Comparison of ENCODE assay signal across 8 mouse cellular contexts in genomic region chr16:37010370-37010769, GRCm38 (mm10). TPM values are rescaled to one million over a fixed set of nuclear protein-coding genes. Genes with fewer than 3 reads are reported as not detected.
A peak's percentile ranks its signal among the peaks of the same experiment; 100 is the strongest.
DNase-seq lines count a peak whose midpoint lies in the region; ATAC-seq and TF ChIP-seq lines count a peak whose summit lies in the region.

No protein-coding gene starts in this region.

- H3K4me3 ChIP-seq in lung, embryonic 14.5 days (ENCODE audit: low read depth, low read length): no peak overlapping the region

- 0 out of 2 replicates have a peak, but pooled peaks cover 4% of the 10 kb centered on the region for H3K4me1 ChIP-seq in lung, embryonic 14.5 days (ENCODE audit: insufficient read depth)

- 52% methylated on average over 4 of the region's 4 CpGs for WGBS in lung, embryonic 14.5 days

- ATAC-seq in granulocyte monocyte progenitor cell, adult 5-6 weeks (replicated peaks; ENCODE audit: poor library complexity, severe bottlenecking): peak; percentile 79
- ATAC-seq in lung, embryonic 14.5 days (ENCODE audit: insufficient read depth): peak; percentile 42

- no peak overlapping the region for H3K9ac ChIP-seq in lung, embryonic 14.5 days

- TF ChIP-seq CTCF in lung, embryonic 14.5 days (IDR thresholded peaks at IDR 0.05; ENCODE audit: low read depth): peak; percentile 60

- peak; percentile 33 for DNase-seq in adrenal gland, adult 2 months
- no peak for DNase-seq in adrenal gland, adult 8-10 months
- DNase-seq in CD4-positive, CD25-positive, alpha-beta regulatory T cell, adult 2 months (ENCODE audit: low read depth, low spot score): peak; percentile 74
- DNase-seq in cerebellum, adult 11 months: peak; percentile 29
- DNase-seq in kidney, adult 9 months: peak; percentile 80
- DNase-seq in lung, embryonic 14.5 days: peak; percentile 86
- DNase-seq in retina, adult 2 months (ENCODE audit: low read depth, low spot score): peak; percentile 60

- peak overlapping the region; percentile 72; the same call in 1 of the 2 replicates for H3K4me2 ChIP-seq in lung, embryonic 14.5 days

- H3K36me3 ChIP-seq in lung, embryonic 14.5 days (ENCODE audit: insufficient read depth): no peaks in the 10 kb centered on the region

- no peaks in the 10 kb centered on the region for H3K9me3 ChIP-seq in lung, embryonic 14.5 days (ENCODE audit: low read depth, low read length)

- no peaks in the 10 kb centered on the region for H3K27me3 ChIP-seq in lung, embryonic 14.5 days (ENCODE audit: insufficient read depth, low read length)

- H3K27ac ChIP-seq in lung, embryonic 14.5 days (ENCODE audit: low read depth): 0 out of 2 replicates have a peak overlapping the region, but pooled peaks have one; percentile 36

RNA-seq across cellular contexts. Expression of gene Polq, which starts 1.2 kb away (rescaled TPM):
- total RNA-seq in adrenal gland, adult 2 months (2021): under 1 TPM; 0.35 to 0.75 TPM
- polyA plus RNA-seq in adrenal gland, adult 2 months (2012; rRNA removed): 0.06 TPM in 1 of 2 replicates, not detected in the other
- total RNA-seq in adrenal gland, adult 8-10 months (2022): under 1 TPM; 0.26 to 0.66 (median 0.55) TPM
- total RNA-seq in granulocyte monocyte progenitor cell, adult 5-6 weeks (2014; fragmentation: Nextera tagmentation): 17.9 and 18.0 TPM in 2 replicates
- total RNA-seq in granulocyte monocyte progenitor cell, adult 5-6 weeks (2017): 25.2 and 29.3 TPM in 2 replicates
- polyA plus RNA-seq in lung, embryonic 14.5 days (2014; fragmentation: Nextera tagmentation; extraction: Ambion mirVana): 12.3 and 13.1 TPM in 2 replicates

RNA-seq across cellular contexts. Expression of gene Fbxo40, which starts 20.1 kb away (rescaled TPM):
- under 1 TPM; 0.28 to 0.29 TPM for total RNA-seq in adrenal gland, adult 2 months (2021)
- polyA plus RNA-seq in adrenal gland, adult 2 months (2012; rRNA removed): 0.04 and 0.12 TPM in 2 replicates
- under 1 TPM; 0.06 to 0.38 (median 0.31) TPM for total RNA-seq in adrenal gland, adult 8-10 months (2022)
- 0.19 and 0.28 TPM in 2 replicates for total RNA-seq in granulocyte monocyte progenitor cell, adult 5-6 weeks (2014; fragmentation: Nextera tagmentation)
- 0.31 and 0.47 TPM in 2 replicates for total RNA-seq in granulocyte monocyte progenitor cell, adult 5-6 weeks (2017)
- polyA plus RNA-seq in lung, embryonic 14.5 days (2014; fragmentation: Nextera tagmentation; extraction: Ambion mirVana): 0.20 TPM in 1 of 2 replicates, not detected in the other

Comparison
In these comparisons a context has a peak if more than half of its experiments do, and no peak if none do; other contexts are left out.
1. RNA of gene Polq, which starts 1.2 kb away (total RNA-seq): 17.9 to 29.3 TPM in granulocyte monocyte progenitor cell, adult 5-6 weeks; 0.35 to 0.75 TPM in adrenal gland, adult 2 months and 0.26 to 0.66 TPM in adrenal gland, adult 8-10 months; every median in the first group is over 10 times any median in the second.